Mouse (Mus musculus) heart, adult 10 weeks (tissue): Measurements from ENCODE around the gene Ino80b. TPM values are rescaled to one million over a fixed set of nuclear protein-coding genes. Genes with fewer than 3 reads are reported as not detected.

ENCODE experiments used
- polyA plus RNA-seq: library from polyadenylated mRNA; stranded (reverse); fragments of 350-450 nt; fragmentation: Illumina TruSeq; extraction: RNeasy Lipid Tissue Mini Kit (QIAGEN cat#74804); gene quantifications from one replicate; pipeline ENCODE4 v1.2.3, GENCODE M21; 2014; ENCODE audit warnings: low read depth, low replicate concordance

Gene Ino80b
- 9.5 TPM for polyA plus RNA-seq

DNA sequence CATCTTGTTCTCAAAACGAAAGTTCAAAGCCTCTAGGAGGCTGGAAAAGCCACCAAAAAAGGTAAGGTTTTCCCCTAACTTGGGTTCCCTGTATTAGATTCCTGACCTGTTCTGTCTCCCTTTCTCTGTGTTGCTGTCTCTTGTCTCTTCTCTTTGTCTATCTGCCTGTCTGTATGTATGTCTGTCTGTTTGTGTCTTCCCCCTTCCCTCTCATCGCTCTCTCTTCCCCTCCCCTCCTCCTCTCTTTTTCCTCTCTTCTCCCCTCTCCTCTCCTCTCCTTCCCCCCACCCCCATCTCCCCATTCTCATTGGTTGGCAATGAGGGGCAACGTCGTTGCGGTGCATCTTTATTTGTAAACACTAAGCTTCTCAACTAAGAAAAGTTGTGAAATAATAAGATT is at the start of gene Ino80b:
Gene Ino80b (minus strand): TSS at position 101 of the 400 bp plus-strand sequence.

DNA sequence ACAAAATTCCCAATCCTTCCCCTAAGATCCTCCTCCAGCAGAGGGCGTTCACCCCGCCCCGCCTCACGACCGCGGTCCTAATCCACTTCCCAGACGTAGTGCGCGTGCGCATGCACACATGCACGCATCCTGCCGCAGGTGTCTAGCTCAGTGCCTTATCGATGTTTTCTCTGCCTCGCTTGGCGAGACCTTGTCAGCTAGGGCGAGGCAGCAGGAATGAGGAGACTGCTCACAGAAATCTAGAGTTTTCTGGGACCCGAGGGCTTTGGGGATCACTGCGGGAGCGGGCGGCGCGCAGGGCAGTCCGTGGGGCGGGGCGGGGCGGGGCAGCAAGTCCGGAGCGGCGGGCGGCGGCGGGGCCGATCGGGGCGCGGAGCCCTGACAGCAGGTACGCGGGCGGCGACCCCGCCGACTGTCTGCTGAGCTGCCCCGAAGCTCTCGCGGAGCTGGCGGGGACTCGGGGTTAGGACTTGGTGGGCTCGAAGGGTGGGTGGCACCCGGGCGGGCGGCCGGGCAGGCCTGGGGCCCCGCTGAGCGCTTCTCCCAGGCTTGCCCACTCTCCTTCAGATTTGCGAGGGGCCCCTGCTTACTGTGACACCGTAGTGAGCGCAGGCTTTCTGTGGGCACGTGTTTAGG is 40.5 kb upstream of the Ino80b start, which contains the start of gene Dctn1:
Gene Dctn1 (plus strand): TSS at position 314 of the 636 bp plus-strand sequence.

DNA sequence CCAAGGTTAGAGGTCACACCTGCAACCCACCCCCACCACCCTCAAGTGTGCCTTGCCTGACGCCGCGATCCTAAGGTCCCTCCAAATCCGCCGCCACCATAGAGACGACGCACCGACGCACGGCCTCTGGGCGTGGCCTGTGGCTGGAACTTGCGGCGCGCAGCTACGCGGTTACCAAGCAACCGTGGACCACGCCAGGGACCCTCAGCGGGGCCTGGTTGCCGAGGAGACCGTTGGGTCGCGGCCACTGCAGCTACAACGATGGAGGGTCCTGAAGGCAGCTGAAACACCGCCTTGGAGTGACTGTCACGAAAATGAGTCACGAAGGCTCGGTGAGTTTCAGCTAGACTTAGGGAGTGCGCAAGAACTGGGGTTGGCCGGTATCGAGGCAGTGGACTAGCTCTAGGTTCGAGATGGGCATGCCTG is 31.0 kb upstream of the Ino80b start, which contains the start of the genes Wdr54 and 1700003E16Rik:
Gene Wdr54 (minus strand): TSS at position 139 of the 426 bp plus-strand sequence.
Gene 1700003E16Rik (plus strand): TSS at position 146 of the 426 bp plus-strand sequence.

DNA sequence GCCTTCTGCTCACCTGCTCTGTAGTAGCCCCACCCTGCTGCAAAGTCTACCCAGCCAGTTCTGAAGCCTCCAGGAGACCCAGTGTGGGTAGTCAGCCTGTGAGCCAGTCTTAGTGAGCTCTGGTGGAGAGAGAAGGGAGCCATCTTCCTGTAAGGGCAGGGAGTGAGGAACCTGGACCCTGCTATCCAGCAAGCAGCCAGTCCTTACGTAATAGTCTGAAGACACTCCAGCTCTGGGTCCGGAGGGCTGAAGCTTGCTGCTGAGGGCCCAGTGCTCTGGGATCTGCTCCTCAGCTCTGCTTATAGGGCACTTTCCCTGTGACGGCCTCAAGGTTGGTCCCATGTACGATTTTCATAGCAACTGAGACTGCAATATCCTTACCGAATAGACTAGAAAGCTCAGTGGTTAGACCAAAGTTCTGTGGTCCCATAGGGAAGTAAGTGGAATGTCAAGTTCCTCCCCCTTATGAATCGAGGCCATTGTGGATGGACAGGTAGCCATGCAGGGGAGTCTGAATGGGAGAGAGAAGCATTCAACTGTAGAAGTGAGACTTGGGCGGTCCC is 9.8 kb upstream of the Ino80b start, which contains the start of gene Rtkn:
Gene Rtkn (plus strand): TSS at position 513 of the 563 bp plus-strand sequence.

DNA sequence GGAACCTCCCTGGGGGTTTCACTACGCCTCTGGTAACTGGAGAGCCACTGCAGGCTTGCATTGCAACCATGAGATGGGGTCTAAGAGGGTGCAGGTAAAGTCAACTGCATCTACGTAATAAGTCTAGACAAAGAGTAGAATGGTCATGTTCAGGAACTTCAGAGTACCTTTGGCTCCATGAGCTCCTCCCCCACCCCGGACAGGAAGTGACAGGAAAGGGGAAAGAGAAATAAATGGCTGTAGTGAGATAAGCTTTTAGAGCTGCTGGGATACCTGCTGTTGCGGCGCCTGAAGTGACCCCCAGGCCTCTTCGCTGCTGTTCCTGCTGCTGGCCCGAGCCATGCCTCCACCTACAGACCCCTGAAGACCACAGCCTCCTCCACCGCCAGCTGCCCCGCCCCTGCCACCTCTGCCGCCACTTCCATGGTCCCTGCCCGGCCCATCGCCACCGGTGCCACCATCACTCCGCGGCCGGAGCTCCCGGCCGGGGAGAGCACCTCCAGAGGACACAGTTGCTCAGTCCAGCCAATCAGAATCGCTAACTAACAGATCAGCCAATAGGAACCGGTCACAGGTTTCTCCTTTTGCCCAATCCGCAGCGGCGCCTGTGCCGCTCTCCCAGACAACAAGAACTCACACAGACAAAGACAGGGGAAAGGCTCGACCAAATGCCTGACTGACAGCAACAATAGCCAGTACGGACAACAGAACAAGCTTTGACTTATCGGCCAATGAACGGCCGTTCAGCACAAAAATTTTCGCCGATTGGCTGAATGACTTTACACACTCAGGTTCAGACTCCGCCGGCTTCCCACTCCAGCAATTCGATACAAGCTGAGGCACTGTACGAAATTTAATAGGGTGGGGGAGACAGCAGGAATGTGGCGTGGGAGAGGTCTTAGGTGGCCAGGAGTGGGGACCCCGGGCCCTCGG is 4.0 kb downstream of the Ino80b start, which contains the start of gene Wbp1:
Gene Wbp1 (minus strand): TSS at position 630 of the 933 bp plus-strand sequence.

DNA sequence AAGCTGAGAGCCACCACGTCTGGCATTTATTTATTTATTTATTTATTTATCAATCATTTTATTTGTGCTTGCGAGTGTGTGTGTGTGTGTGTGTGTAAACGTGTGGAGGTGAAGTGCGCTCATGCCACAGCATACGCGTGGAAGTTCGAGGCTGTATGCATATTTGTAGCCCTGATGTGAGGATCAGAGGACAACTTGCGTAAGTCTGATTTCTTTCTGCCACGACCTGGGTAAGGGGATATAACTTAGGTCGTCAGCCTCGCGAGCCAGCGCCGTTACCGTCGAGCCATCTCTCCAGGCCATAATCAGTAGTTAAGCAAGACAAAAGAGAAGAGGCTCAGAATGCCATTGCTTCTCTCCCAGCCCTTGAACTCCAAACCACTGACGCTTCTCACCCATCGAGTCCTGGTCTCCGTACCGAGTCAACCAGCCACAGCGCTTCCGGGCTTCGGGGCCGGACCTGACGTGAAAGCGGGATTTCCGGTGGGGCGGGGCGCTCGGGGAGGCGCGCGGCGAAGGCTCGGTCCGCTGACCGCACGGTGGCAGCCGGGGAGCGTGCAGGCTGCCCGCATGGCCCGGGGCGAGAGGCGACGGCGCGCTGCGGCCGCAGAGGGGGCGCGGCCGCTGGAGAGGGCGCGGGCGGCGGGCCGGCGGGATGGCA is 10.1 kb downstream of the Ino80b start, which contains the start of gene Mogs:
Gene Mogs (plus strand): TSS at position 486 of the 661 bp plus-strand sequence.

DNA sequence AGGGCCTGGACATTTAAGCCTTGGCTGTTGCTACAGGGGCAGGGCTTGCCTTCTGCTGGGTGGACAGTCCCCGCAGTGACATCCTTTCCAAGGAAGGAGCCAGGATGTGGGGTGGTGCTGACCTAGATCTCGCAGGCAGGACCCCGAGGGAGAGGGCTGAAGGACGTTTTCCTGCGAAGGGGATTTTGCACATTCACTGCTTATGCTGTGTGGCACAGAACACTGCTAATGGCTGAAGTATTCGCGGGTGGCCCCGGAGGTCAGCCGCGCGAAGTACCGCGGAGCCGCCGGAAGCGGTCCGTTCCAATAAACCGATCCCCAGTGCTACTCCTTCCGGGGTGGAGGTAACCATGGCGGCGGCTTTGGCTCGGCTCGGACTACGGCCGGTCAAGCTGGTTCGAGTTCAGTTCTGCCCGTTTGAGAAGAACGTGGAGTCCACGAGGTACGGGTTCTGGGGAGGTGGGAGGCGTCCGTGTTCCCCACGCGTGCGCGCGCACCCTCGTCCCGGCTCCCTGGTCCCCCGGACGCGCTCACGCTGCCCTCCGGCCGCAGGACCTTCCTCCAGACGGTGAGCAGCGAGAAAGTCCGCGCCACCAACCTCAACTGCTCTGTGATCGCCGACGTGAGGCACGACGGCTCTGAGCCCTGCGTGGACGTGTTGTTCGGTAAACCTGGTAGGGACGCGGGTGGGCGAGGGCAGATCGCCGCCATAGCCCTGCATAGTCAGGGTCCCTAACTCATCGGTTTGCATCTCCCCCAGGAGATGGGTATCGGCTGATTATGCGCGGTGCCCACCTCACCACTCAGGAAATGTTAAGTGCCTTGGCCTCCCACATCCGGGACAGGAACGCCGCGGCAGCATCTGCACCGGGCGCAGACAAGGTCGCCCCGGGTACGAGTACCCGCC is 16.2 kb downstream of the Ino80b start, which contains the start of gene Mrpl53:
Gene Mrpl53 (plus strand): TSS at position 279 of the 907 bp plus-strand sequence.

DNA sequence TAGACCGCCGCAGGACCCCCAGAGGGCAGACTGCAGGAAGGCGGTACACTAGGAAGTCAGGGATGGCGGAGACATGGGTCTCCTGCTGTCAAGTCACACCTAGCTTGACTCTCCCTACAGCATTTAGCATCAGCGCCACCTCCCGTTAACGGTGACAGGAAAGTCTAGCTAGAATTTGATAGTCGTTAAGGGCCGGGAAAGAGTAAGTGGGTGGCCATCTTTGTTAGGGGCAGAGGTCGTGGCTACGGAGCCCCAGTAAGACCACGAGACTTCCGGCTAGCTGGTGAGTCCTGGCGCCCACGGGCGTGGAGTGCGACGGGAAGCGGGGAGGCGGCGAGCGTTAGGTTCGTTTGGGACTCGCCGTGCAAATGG is 23.9 kb downstream of the Ino80b start, which contains the start of the genes Ccdc142 and Gm42688:
Gene Ccdc142 (plus strand): TSS at position 286 of the 372 bp plus-strand sequence.
Gene Gm42688 (plus strand): TSS at position 302 of the 372 bp plus-strand sequence.

DNA sequence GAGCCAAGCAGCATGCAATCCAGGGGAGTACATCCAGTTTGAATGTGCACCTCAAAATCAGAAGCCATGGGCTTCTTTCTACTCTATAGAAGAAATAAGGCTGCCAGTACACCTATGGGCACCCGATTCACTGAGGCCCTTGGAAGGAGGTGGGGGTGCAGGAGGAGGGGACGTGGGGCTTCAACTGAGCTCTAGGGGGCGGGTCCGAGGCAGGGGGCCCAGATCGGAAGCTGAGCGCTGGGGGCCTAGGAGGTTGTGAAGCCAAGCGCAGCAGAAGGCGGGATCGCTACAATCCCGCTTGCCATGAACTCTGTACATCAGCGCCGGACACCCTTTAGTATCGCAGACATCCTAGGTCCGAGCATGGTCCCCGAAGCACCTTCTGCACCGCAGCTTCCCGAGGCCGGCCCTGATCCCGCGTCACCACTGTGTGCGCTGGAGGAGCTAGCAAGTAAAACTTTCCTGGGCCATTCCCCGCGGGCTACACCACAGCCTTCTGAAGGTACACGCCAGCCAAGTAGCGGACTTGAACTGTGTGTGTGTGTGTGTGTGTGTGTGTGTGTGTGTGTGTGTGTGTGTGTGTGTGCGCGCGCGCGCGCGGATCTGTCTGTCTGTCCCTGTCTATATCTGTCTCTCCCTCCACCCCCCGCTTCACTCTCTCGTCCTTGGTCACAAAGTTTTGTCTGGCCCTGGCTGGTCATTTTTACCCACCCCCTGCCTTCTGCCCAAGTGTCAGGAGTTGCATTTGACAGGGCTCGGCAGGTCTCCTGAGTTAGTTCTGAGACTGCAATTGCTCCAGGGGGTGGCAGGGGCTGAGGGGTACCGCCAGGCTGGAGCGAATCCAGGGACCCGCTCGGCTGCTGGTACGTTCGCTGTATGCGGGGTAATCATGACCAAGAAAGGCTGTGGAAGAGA is 38.9 kb downstream of the Ino80b start, which contains the start of gene Lbx2:
Gene Lbx2 (plus strand): TSS at position 247 of the 915 bp plus-strand sequence.

DNA sequence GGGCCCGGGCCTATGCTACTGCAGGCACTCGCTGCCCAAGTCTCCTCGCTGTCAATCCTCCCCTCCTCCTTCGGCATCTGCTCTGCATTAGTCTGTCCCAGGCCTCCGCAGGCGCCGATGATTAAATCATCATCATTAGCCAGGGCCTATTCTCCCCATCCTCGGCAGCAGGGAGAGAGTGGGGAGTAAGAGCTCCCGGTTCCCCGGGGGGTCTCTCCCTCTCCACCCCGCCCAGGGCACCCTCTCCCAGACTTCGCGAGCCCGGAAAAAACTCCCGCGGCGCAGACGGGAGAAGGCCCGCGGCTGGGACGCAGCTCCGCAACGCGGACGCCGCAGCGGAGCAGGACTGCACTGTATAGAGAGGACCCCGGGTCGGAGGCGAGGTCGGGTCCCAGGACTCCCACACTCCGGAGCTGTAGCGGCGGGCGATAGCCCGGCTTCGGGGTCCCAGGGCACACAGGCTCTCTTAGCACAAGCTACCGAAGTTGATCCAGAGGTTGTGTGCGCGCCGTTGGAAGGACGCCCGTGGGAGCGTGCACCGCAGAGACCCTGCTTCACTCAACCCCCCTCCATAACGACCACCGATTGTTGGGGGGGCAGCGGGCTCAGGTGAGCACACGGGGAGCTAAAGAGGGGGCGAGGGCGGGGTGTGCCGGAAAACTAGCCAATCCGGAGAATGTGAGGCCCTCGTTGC is 47.5 kb downstream of the Ino80b start, which contains the start of gene Pcgf1:
Gene Pcgf1 (plus strand): TSS at position 240 of the 694 bp plus-strand sequence.

Other genes starting within 250 kb of the Ino80b start
- 0.34 TPM for gene Sema4f, start 185.7 kb downstream of the Ino80b start, polyA plus RNA-seq
- not detected for gene M1ap, start 178.5 kb downstream of the Ino80b start, polyA plus RNA-seq
- gene Dok1, start 92.0 kb downstream of the Ino80b start, polyA plus RNA-seq: 3.5 TPM
- gene Loxl3, start 91.3 kb downstream of the Ino80b start, polyA plus RNA-seq: 4.9 TPM
- 107 TPM for gene Aup1, start 70.9 kb downstream of the Ino80b start, polyA plus RNA-seq
- gene Htra2, start 70.2 kb downstream of the Ino80b start, polyA plus RNA-seq: 41.4 TPM
- 1.3 TPM for gene Dqx1, start 67.6 kb downstream of the Ino80b start, polyA plus RNA-seq
- not detected for gene Tlx2, start 55.1 kb downstream of the Ino80b start, polyA plus RNA-seq
- 10.6 TPM for gene Pcgf1, start 47.6 kb downstream of the Ino80b start, polyA plus RNA-seq
- gene Lbx2, start 39.1 kb downstream of the Ino80b start, polyA plus RNA-seq: 0.76 TPM
- gene Ccdc142, start 23.8 kb downstream of the Ino80b start, polyA plus RNA-seq: 0.73 TPM
- 1.6 TPM for gene Gm42688, start 23.8 kb downstream of the Ino80b start, polyA plus RNA-seq
- gene Mrpl53, start 16.4 kb downstream of the Ino80b start, polyA plus RNA-seq: 134 TPM
- 11.1 TPM for gene Mogs, start 9.9 kb downstream of the Ino80b start, polyA plus RNA-seq
- 77.2 TPM for gene Wbp1, start 3.9 kb downstream of the Ino80b start, polyA plus RNA-seq
- gene Rtkn, start 10.0 kb upstream of the Ino80b start, polyA plus RNA-seq: 10.5 TPM
- gene Wdr54, start 31.0 kb upstream of the Ino80b start, polyA plus RNA-seq: 1.9 TPM
- gene 1700003E16Rik, start 31.0 kb upstream of the Ino80b start, polyA plus RNA-seq: not detected
- gene Dctn1, start 40.5 kb upstream of the Ino80b start, polyA plus RNA-seq: 81.2 TPM
- gene Slc4a5, start 94.4 kb upstream of the Ino80b start, polyA plus RNA-seq: not detected
- 2.9 TPM for gene Mthfd2, start 200.5 kb upstream of the Ino80b start, polyA plus RNA-seq
- 25.4 TPM for gene Mob1a, start 200.6 kb upstream of the Ino80b start, polyA plus RNA-seq
- 291 TPM for gene Bola3, start 223.7 kb upstream of the Ino80b start, polyA plus RNA-seq